Mouse (Mus musculus): Measurements from ENCODE around the gene Slc50a1. TPM values are rescaled to one million over a fixed set of nuclear protein-coding genes. Genes with fewer than 3 reads are reported as not detected.

The Slc50a1 gene
- polyA plus RNA-seq, 1 experiment from 2014 or later: 41.3 TPM

DNA sequence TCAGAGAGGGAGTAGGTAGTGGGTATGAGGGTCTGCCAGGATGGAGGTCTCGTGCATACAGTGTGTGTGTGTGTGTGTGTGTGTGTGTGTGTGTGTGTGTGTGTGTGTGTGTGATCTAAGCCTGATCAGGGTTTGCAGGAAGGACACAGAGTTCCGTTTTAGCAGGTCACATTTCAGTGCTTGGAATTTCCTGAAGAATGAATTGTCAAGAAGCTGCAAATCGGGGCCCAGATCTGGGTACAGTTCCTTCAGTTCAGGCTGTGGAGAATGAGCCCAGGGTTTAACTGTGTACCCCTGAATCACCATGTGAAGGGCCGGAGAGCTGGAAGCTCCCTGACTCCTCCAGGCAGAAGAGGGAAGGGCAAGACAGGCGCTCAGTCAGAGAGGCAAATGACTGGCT is 16.9 kb upstream of the Slc50a1 start:
- Histone ChIP-seq H3K36me3 (ENCODE audit: control insufficient read depth, insufficient read depth, low read length) (no peaks in the 10 kb centered on the region), H3K4me2 (ENCODE audit: low read length) (no peak overlapping the region), H3K4me3 (ENCODE audit: low read depth, low read length) (no peak overlapping the region), H3K9me3 (replicated peaks; ENCODE audit: control insufficient read depth, low read length, poor library complexity, severe bottlenecking) (no peaks in the 10 kb centered on the region), H3K27ac (ENCODE audit: low read length) (no peak overlapping the region), H3K27me3 (ENCODE audit: control insufficient read depth, insufficient read depth, low read depth, low read length) (no peaks in the 10 kb centered on the region), H3K4me1 (ENCODE audit: control insufficient read depth, insufficient read depth, low read length) (no peaks in the 10 kb centered on the region), H3K9ac (ENCODE audit: low read depth, low read length) (no peak overlapping the region)
- ATAC-seq: no peak
- 55% methylated on average over 5 of the region's 5 CpGs for WGBS

DNA sequence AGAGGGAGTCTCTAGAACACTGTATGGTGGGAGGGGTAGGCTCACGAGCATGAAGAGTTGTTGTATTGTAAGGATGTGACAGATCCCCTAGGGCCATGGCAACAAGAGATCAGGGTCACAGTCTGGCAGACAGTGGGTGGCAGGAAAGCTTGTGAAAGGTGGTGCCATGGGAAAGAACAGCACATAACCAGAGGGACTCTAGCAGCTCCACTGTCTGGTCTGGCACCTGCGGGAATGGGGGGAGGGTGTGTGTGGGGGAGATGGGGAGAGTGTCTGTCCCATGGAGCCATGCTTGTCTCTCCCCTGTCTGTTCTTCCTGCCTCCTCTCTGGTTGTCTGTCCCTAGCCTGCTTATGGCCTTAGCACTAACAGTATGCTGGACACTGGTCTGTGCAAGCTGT is 15.2 kb upstream of the Slc50a1 start:
- Histone ChIP-seq H3K9me3 (replicated peaks; ENCODE audit: control insufficient read depth, low read length, poor library complexity, severe bottlenecking) (no peaks in the 10 kb centered on the region), H3K9ac (ENCODE audit: low read depth, low read length) (no peak overlapping the region), H3K4me1 (ENCODE audit: control insufficient read depth, insufficient read depth, low read length) (peaks cover 7% of the 10 kb centered on the region), H3K4me2 (ENCODE audit: low read length) (no peak overlapping the region), H3K27ac (ENCODE audit: low read length) (no peak overlapping the region), H3K4me3 (ENCODE audit: low read depth, low read length) (no peak overlapping the region), H3K36me3 (ENCODE audit: control insufficient read depth, insufficient read depth, low read length) (no peaks in the 10 kb centered on the region), H3K27me3 (ENCODE audit: control insufficient read depth, insufficient read depth, low read depth, low read length) (0 out of 2 replicates have a peak, but pooled peaks cover 4% of the 10 kb centered on the region)
- ATAC-seq: no peak
- 47% methylated on average over 2 of the region's 2 CpGs for WGBS

DNA sequence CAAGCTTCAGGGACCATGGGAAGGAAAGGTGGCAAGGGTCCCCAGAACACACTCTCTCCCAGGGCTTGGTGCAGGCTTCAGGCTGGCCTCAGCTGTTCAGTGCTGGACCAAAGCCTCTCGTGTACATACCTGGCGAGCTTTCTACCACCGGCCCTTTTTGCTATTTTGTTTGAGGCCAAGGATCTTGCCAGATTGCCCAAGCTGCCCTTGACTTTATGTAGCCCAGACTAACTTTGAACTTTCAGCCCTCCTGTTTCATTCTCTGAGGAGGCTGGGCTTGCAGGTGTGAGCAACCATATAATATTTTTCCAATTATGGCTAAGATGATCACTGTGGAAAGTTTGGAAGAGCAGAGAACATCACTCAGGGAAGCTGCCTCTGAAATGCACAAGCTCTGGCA is 13.9 kb upstream of the Slc50a1 start:
- H3K4me2 ChIP-seq (ENCODE audit: low read length): no peak overlapping the region

DNA sequence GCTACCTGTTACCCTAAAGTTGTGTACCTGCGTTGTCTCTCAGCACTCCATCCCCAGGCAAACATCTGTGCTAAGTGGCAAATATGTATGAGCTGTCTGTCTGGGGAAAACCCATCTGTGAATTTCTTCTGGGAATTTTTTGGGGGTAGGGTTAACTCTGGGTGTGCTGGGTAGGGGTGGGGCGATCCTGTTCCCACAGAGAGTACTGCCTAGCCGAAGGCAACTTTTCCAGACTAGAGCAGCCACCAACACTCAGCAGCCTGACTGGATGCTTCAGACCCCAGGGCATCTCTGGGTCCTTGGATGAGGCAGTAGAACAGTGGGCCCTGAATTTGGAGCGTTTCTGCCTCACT is 11.9 kb upstream of the Slc50a1 start:
- Histone ChIP-seq H3K4me2 (ENCODE audit: low read length) (no peak overlapping the region), H3K27me3 (ENCODE audit: control insufficient read depth, insufficient read depth, low read depth, low read length) (0 out of 2 replicates have a peak, but pooled peaks cover 4% of the 10 kb centered on the region), H3K9me3 (replicated peaks; ENCODE audit: control insufficient read depth, low read length, poor library complexity, severe bottlenecking) (no peaks in the 10 kb centered on the region), H3K36me3 (ENCODE audit: control insufficient read depth, insufficient read depth, low read length) (no peaks in the 10 kb centered on the region), H3K27ac (ENCODE audit: low read length) (no peak overlapping the region), H3K4me3 (ENCODE audit: low read depth, low read length) (no peak overlapping the region), H3K4me1 (ENCODE audit: control insufficient read depth, insufficient read depth, low read length) (peaks cover 21% of the 10 kb centered on the region), H3K9ac (ENCODE audit: low read depth, low read length) (no peak overlapping the region)
- 25% methylated on average over 4 of the region's 4 CpGs for WGBS
- ATAC-seq: no peak

More for the DNA sequence above, 13.9 kb upstream of the Slc50a1 start:
- Histone ChIP-seq H3K27me3 (ENCODE audit: control insufficient read depth, insufficient read depth, low read depth, low read length) (0 out of 2 replicates have a peak, but pooled peaks cover 4% of the 10 kb centered on the region), H3K27ac (ENCODE audit: low read length) (no peak overlapping the region), H3K9ac (ENCODE audit: low read depth, low read length) (no peak overlapping the region), H3K4me3 (ENCODE audit: low read depth, low read length) (no peak overlapping the region), H3K4me1 (ENCODE audit: control insufficient read depth, insufficient read depth, low read length) (peaks cover 19% of the 10 kb centered on the region), H3K36me3 (ENCODE audit: control insufficient read depth, insufficient read depth, low read length) (no peaks in the 10 kb centered on the region), H3K9me3 (replicated peaks; ENCODE audit: control insufficient read depth, low read length, poor library complexity, severe bottlenecking) (no peaks in the 10 kb centered on the region)
- 94% methylated on average over 3 of the region's 3 CpGs for WGBS
- no peak for ATAC-seq

DNA sequence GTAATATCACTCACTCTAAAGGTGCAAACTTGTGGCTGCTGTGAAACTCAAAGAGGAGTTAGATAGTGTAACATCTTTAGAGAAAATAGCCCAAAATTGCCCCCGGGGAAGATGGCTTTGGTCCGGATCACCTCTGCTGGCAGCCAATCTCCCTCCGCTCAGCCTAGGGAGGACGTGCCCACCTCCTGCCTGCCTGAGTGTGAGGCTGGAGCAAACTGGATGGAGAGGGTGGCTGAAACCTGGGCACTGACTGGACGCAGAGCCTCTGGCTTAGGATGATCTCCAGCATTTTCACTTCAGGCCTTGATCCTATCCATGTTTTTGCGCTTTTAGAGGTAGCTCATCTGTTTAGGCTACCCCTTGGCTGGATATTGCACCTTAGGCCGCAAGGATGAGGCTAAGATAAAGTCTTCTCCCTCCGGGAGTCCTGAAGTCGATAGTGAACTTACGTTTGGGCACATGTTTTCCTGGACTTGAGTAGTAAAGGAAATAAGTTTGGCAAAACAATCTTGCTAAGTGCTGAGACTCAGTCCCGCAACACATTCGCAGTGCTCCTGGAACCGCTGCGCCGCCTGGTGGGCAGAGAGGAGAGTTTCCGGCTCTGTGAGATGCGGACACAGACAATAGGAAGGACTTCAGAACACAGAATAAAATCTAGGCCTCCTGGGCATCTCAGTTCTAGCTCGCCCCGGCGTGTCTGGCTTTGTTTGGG is 11.4 kb upstream of the Slc50a1 start:
- WGBS: 11% methylated on average over 20 of the region's 20 CpGs

DNA sequence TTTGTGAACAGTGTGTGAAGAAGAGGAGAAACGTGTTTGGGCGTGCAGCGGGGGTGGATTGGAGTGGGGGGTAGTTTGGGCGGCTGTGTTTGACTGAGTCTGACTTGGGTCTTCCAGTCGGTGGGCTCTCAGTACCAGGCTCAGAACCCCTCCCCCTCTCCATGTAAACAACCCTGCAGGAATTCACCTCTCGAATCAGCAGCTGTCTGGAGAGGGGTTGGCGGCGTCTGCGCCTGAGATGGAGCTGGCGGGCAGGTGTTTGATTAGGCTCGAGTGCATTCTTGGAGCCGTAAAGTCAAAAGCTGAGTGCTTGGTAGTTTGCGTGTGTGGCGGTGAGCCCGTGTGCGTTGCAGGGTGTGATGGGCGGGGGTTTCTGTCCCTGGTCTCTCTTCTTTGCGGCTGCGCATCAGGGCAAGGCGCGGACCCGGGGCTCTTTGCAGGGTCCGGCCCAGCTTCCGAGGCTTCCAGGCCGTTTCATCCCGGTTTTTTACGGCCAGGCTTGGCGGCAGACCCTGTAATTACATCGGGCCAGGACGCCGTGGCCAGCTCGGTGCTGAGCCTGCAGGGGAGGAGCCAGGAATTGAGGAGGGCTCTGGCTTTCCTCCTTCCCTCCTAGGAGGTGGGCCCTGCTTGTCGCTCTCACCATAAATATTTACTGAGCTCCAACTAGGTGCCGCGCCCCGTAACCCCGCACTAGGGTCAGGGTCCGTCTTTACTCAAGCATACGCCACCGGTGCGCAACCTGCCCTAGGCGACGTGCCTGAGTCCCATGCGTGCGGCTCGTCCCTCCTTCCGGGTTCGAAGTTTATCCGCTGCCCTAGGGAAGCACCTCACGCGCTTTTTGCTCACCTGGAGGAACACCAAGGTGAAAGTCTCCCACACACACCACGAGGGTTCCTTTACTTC is 10.5 kb upstream of the Slc50a1 start, which contains the start of gene Efna1:
TSS of gene Efna1 (minus strand) at position 537 of the 906 bp plus-strand sequence.
- WGBS: under 1% methylated on average over 52 of the region's 52 CpGs
- Histone ChIP-seq H3K4me2 (ENCODE audit: low read length) (peak within 1 kb of the TSS; percentile 95), H3K4me1 (ENCODE audit: control insufficient read depth, insufficient read depth, low read length) (peaks cover 21% of the 10 kb centered on the region), H3K4me3 (ENCODE audit: low read depth, low read length) (peak within 1 kb of the TSS; percentile 52), H3K9ac (ENCODE audit: low read depth, low read length) (peak within 1 kb of the TSS; percentile 62), H3K9me3 (replicated peaks; ENCODE audit: control insufficient read depth, low read length, poor library complexity, severe bottlenecking) (no peaks in the 10 kb centered on the region), H3K36me3 (ENCODE audit: control insufficient read depth, insufficient read depth, low read length) (no peaks in the 10 kb centered on the region), H3K27ac (ENCODE audit: low read length) (peak within 1 kb of the TSS; percentile 51), H3K27me3 (ENCODE audit: control insufficient read depth, insufficient read depth, low read depth, low read length) (0 out of 2 replicates have a peak, but pooled peaks cover 4% of the 10 kb centered on the region)
- ATAC-seq: peak; percentile 34

More for the DNA sequence above, 11.4 kb upstream of the Slc50a1 start:
- Histone ChIP-seq H3K4me3 (ENCODE audit: low read depth, low read length) (peak overlapping the region; percentile 52; the same call in 1 of the 2 replicates), H3K9ac (ENCODE audit: low read depth, low read length) (no peak overlapping the region; the same call in 1 of the 2 replicates), H3K4me2 (ENCODE audit: low read length) (peak overlapping the region; percentile 95), H3K4me1 (ENCODE audit: control insufficient read depth, insufficient read depth, low read length) (peaks cover 21% of the 10 kb centered on the region), H3K27me3 (ENCODE audit: control insufficient read depth, insufficient read depth, low read depth, low read length) (0 out of 2 replicates have a peak, but pooled peaks cover 4% of the 10 kb centered on the region), H3K36me3 (ENCODE audit: control insufficient read depth, insufficient read depth, low read length) (no peaks in the 10 kb centered on the region), H3K9me3 (replicated peaks; ENCODE audit: control insufficient read depth, low read length, poor library complexity, severe bottlenecking) (no peaks in the 10 kb centered on the region), H3K27ac (ENCODE audit: low read length) (no peak overlapping the region)
- ATAC-seq: no peak

DNA sequence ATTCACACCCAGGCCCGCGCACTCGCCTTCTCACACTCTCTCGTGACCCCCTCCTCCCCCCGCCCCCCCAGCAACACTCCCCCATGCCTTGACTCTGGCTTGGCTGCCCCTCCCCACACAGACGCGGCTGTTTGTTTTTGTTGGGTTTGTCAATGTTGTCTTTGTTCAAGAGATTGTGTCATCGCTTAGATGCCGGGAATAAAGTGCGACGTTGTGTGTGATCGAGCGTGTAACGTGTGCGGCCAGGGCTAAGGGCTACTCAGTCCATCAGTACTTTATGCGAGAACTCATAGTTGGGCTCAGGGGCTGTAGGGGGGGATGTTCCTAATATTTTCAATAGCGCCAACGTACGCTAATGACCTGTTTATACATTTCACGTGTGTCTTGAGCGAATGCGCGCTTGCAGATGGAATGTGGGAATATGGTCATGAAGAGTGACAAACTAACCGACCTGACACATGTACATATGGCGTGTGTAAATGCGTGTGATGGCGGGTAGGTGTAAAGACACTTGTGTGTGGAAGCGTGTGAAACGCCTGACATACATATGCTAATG is 9.8 kb upstream of the Slc50a1 start:
- H3K9me3 ChIP-seq (replicated peaks; ENCODE audit: control insufficient read depth, low read length, poor library complexity, severe bottlenecking): no peaks in the 10 kb centered on the region
- under 1% methylated on average over 28 of the region's 29 CpGs for WGBS
- peak overlapping the region; percentile 95 for H3K4me2 ChIP-seq (ENCODE audit: low read length)

DNA sequence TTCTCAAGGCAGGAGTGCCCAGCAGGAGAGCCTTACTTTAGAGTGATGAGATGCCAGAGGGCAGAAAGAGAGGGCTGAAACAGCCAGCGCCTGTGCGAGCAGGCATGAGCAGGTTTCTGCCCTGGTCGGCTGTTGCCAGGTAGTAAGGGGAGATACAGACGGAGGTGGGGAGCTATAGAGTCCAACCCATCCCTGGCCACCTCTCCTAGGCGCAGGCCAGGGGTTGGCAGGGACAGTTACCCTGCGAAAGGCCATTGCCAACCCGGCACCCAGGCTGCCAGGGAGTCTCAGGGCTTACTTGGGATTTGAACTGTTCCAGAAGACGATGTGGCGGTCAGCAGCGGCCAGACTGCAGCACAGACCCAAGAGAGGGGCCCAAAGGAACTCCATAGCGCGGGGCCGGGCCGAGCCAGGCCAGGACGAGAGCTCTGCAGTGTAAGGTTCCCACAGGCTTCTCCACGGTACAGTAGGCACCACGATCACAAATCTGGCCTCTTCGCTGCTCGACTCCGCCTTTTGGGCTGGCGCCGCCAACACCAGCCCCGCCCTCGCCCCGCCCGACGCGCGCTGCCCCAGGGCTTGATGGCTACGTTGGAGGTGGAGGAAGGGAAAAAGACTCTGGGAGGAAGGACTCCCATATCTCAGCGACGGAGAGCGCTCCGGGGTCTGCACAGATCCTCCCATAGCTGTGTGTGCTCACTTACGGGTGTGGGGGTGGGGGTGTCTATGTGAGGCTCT is 9.0 kb upstream of the Slc50a1 start:
- Histone ChIP-seq H3K36me3 (ENCODE audit: control insufficient read depth, insufficient read depth, low read length) (no peaks in the 10 kb centered on the region), H3K9me3 (replicated peaks; ENCODE audit: control insufficient read depth, low read length, poor library complexity, severe bottlenecking) (no peaks in the 10 kb centered on the region), H3K9ac (ENCODE audit: low read depth, low read length) (peak overlapping the region; percentile 62), H3K4me1 (ENCODE audit: control insufficient read depth, insufficient read depth, low read length) (peaks cover 21% of the 10 kb centered on the region), H3K27me3 (ENCODE audit: control insufficient read depth, insufficient read depth, low read depth, low read length) (0 out of 2 replicates have a peak, but pooled peaks cover 4% of the 10 kb centered on the region), H3K4me3 (ENCODE audit: low read depth, low read length) (peak overlapping the region; percentile 52), H3K4me2 (ENCODE audit: low read length) (peak overlapping the region; percentile 95), H3K27ac (ENCODE audit: low read length) (peak overlapping the region; percentile 44; the same call in 1 of the 2 replicates)
- 2% methylated on average over 35 of the region's 35 CpGs for WGBS
- peak; percentile 53 for ATAC-seq

More for the DNA sequence above, 9.8 kb upstream of the Slc50a1 start:
- H3K4me3 ChIP-seq (ENCODE audit: low read depth, low read length): peak overlapping the region; percentile 52
- peak overlapping the region; percentile 62 for H3K9ac ChIP-seq (ENCODE audit: low read depth, low read length)
- H3K4me1 ChIP-seq (ENCODE audit: control insufficient read depth, insufficient read depth, low read length): peaks cover 21% of the 10 kb centered on the region
- no peak overlapping the region; the same call in 1 of the 2 replicates for H3K27ac ChIP-seq (ENCODE audit: low read length)
- ATAC-seq: peak; percentile 4; the same call in 1 of the 2 replicates
- 0 out of 2 replicates have a peak, but pooled peaks cover 4% of the 10 kb centered on the region for H3K27me3 ChIP-seq (ENCODE audit: control insufficient read depth, insufficient read depth, low read depth, low read length)
- no peaks in the 10 kb centered on the region for H3K36me3 ChIP-seq (ENCODE audit: control insufficient read depth, insufficient read depth, low read length)
